Mouse (Mus musculus): ENCODE data around the gene Arhgap28.

DNA sequence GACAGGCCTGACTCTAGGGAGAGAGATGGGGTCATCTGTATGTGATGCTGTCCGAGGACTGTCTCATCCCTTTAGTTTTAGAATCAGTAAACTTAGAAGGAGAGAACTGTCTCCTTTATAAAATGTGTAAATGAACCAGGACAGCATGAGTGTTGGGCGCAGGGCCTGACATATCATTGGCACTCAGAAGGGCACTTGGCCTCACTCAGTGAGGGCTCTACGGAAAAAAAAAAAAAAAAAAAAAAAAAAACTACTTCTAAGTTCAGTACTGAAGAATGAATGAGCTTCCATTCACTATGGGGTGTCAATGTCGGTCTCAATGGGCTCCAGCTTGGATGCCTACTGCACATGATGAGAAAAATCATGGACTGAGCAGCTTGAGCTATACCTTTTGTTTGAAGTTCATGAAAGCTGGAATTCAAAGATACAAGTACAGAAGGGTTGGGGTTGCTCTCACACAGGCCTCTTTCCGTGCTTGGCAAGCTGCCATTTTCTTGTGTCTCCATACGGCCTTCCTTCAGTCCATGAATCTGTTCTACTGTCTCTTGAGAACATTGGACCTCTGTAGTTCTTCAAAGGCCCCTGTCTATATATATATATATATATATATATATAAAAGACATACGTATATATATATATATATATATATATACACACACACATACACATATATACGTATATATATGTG lies 36.9 kb downstream of the Arhgap28 start:
- TF ChIP-seq POLR2A (IDR thresholded peaks at IDR 0.05; ENCODE audit: control insufficient read depth, low read depth, low read length) (no peak), CTCF (IDR thresholded peaks at IDR 0.05; ENCODE audit: control insufficient read depth, insufficient read depth, insufficient replicate concordance, low read depth, low read length) (no peak)
